Mouse (Mus musculus): Measurements from ENCODE around the gene Mss51. TPM values are rescaled to one million over a fixed set of nuclear protein-coding genes. Genes with fewer than 3 reads are reported as not detected.

Mss51 gene
- 0.28 TPM for polyA plus RNA-seq (2012; fragmentation: generic; extraction: Trizol)
- long read RNA-seq, experiment 1, partial matches to known transcripts, result 0 of 2 reads
- long read RNA-seq, experiment 1, other reads (novel, unspliced or antisense), result 0 of 2 reads
- long read RNA-seq, experiment 2, result 0 reads

GRCm38 (mm10) chr14:20496603-20497002 lies at the start of gene Mss51:
Gene Mss51 (minus strand): TSS chr14:20496901.
- Histone ChIP-seq H3K27me3 (ENCODE audit: control insufficient read depth, insufficient read depth, insufficient read length) (no peaks in the 10 kb centered on the region), H3K4me3 (ENCODE audit: insufficient read depth, poor library complexity, severe bottlenecking) (no peak within 1 kb of the TSS), H3K79me2 (ENCODE audit: control insufficient read depth, insufficient read depth) (no peaks in the 10 kb centered on the region), H3K36me3 (ENCODE audit: control insufficient read depth, insufficient read depth) (peaks cover 64% of the 10 kb centered on the region), H3K79me3 (ENCODE audit: low read depth) (no peaks in the 10 kb centered on the region), H3ac (ENCODE audit: control insufficient read depth, insufficient read length, low read depth) (no peak within 1 kb of the TSS)
- no peak for TF ChIP-seq CTCF (IDR thresholded peaks at IDR 0.05; ENCODE audit: control insufficient read depth, insufficient read depth, insufficient read length)
- TF ChIP-seq MYOD1 (IDR thresholded peaks at IDR 0.05; ENCODE audit: control insufficient read depth, insufficient read length, low read depth), result no peak
- no peak for TF ChIP-seq USF1 (IDR thresholded peaks at IDR 0.05; ENCODE audit: low read depth)
- no peak for TF ChIP-seq MAX (IDR thresholded peaks at IDR 0.05)
- TF ChIP-seq FOSL1 (IDR thresholded peaks at IDR 0.05; ENCODE audit: insufficient read depth, low read length, poor library complexity, severe bottlenecking), result no peak
- no peak for TF ChIP-seq CEBPB (IDR thresholded peaks at IDR 0.05; ENCODE audit: low read depth)

- TF ChIP-seq CTCF (IDR thresholded peaks at IDR 0.05; ENCODE audit: control insufficient read depth, insufficient read depth, insufficient read length) (no peak), CEBPB (IDR thresholded peaks at IDR 0.05; ENCODE audit: low read depth) (no peak), USF1 (IDR thresholded peaks at IDR 0.05; ENCODE audit: low read depth) (no peak), FOSL1 (IDR thresholded peaks at IDR 0.05; ENCODE audit: insufficient read depth, low read length, poor library complexity, severe bottlenecking) (no peak), MYOD1 (IDR thresholded peaks at IDR 0.05; ENCODE audit: control insufficient read depth, insufficient read length, low read depth) (no peak), MYOG (IDR thresholded peaks at IDR 0.05; ENCODE audit: control insufficient read depth, extremely low read depth, insufficient read length) (no peak), MAX (IDR thresholded peaks at IDR 0.05) (no peak)
- Histone ChIP-seq H3K4me3 (ENCODE audit: insufficient read depth, poor library complexity, severe bottlenecking) (peak within 1 kb of the TSS; percentile 72), H3K79me3 (ENCODE audit: low read depth) (peaks cover 38% of the 10 kb centered on the region), H3K27me3 (ENCODE audit: control insufficient read depth, insufficient read depth, insufficient read length) (no peaks in the 10 kb centered on the region), H3ac (ENCODE audit: control insufficient read depth, insufficient read length, low read depth) (peak within 1 kb of the TSS; percentile 70), H3K36me3 (ENCODE audit: control insufficient read depth, insufficient read depth) (no peaks in the 10 kb centered on the region), H3K79me2 (ENCODE audit: control insufficient read depth, insufficient read depth) (peaks cover 45% of the 10 kb centered on the region)
Measured at GRCm38 (mm10) chr14:20546415-20546814, 49.7 kb upstream of the Mss51 start, which contains the start of gene Ppp3cb. Gene Ppp3cb (minus strand): TSS chr14:20546573.

DNA sequence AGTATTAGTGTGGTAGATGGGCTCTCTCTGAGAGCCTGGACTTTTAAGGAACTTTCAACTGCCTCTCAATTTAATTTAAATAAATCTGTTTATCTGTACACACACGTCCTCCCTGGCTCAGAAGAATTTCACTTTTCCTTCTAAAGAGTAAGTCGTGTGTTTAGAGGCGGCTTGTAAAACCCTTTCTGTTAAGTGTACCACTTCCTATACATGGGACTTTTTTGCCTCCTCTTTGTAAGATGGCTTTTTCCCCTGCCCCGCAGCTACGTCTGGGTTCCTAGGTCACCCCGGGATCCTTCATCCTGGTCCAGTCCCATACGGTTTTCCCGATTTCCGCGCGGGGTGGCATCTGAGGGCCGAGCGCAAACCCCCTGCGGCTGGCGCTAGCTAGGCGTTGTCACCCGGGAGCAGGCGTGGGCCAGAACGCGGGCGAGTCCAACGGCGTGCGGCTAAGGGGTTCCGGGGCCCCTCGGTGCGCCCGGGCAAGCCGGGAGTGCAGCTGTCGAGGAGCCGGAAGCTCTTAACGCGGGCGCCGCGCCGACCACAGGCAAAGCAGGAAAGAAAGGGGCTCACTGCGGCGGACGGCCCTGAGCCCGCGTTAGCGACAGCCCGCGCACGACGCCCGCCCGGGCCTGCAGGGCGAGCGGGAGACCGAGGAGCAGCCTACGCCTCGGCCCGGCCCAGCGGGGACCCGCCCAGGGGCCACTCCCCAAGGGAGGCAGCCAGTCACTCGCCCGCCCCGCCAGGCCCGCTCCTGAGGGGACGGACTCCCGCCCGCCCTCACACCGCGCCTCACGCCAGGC lies 49.0 kb upstream of the Mss51 start:
- Histone ChIP-seq H3ac (ENCODE audit: control insufficient read depth, insufficient read length, low read depth) (peak overlapping the region; percentile 70), H3K79me3 (ENCODE audit: low read depth) (peaks cover 45% of the 10 kb centered on the region), H3K36me3 (ENCODE audit: control insufficient read depth, insufficient read depth) (no peaks in the 10 kb centered on the region)

GRCm38 (mm10) chr14:20544467-20545411 lies 48.0 kb upstream of the Mss51 start:
- H3K27me3 ChIP-seq (ENCODE audit: control insufficient read depth, insufficient read depth, insufficient read length), result no peaks in the 10 kb centered on the region
- peak overlapping the region; percentile 10 for H3ac ChIP-seq (ENCODE audit: control insufficient read depth, insufficient read length, low read depth)
- peak overlapping the region; percentile 72 for H3K4me3 ChIP-seq (ENCODE audit: insufficient read depth, poor library complexity, severe bottlenecking)
- H3K79me3 ChIP-seq (ENCODE audit: low read depth), result peaks cover 53% of the 10 kb centered on the region
- H3K36me3 ChIP-seq (ENCODE audit: control insufficient read depth, insufficient read depth), result no peaks in the 10 kb centered on the region
- H3K79me2 ChIP-seq (ENCODE audit: control insufficient read depth, insufficient read depth), result peaks cover 62% of the 10 kb centered on the region
- no peak for TF ChIP-seq CTCF (IDR thresholded peaks at IDR 0.05; ENCODE audit: control insufficient read depth, insufficient read depth, insufficient read length)
- no peak for TF ChIP-seq FOSL1 (IDR thresholded peaks at IDR 0.05; ENCODE audit: insufficient read depth, low read length, poor library complexity, severe bottlenecking)
- no peak for TF ChIP-seq CEBPB (IDR thresholded peaks at IDR 0.05; ENCODE audit: low read depth)
- no peak for TF ChIP-seq MAX (IDR thresholded peaks at IDR 0.05)
- no peak for TF ChIP-seq MYOD1 (IDR thresholded peaks at IDR 0.05; ENCODE audit: control insufficient read depth, insufficient read length, low read depth)
- TF ChIP-seq MYOG (IDR thresholded peaks at IDR 0.05; ENCODE audit: control insufficient read depth, extremely low read depth, insufficient read length), result no peak
- no peak for TF ChIP-seq USF1 (IDR thresholded peaks at IDR 0.05; ENCODE audit: low read depth)

More for the DNA sequence above, 49.0 kb upstream of the Mss51 start:
- peak overlapping the region; percentile 72 for H3K4me3 ChIP-seq (ENCODE audit: insufficient read depth, poor library complexity, severe bottlenecking)
- no peak for TF ChIP-seq CTCF (IDR thresholded peaks at IDR 0.05; ENCODE audit: control insufficient read depth, insufficient read depth, insufficient read length)
- TF ChIP-seq MYOD1 (IDR thresholded peaks at IDR 0.05; ENCODE audit: control insufficient read depth, insufficient read length, low read depth), result no peak
- no peak for TF ChIP-seq USF1 (IDR thresholded peaks at IDR 0.05; ENCODE audit: low read depth)
- no peak for TF ChIP-seq MYOG (IDR thresholded peaks at IDR 0.05; ENCODE audit: control insufficient read depth, extremely low read depth, insufficient read length)
- peak; percentile 10 for TF ChIP-seq MAX (IDR thresholded peaks at IDR 0.05)
- no peaks in the 10 kb centered on the region for H3K27me3 ChIP-seq (ENCODE audit: control insufficient read depth, insufficient read depth, insufficient read length)
- peaks cover 52% of the 10 kb centered on the region for H3K79me2 ChIP-seq (ENCODE audit: control insufficient read depth, insufficient read depth)

GRCm38 (mm10) chr14:20529643-20530042 lies 32.9 kb upstream of the Mss51 start:
- peaks cover 15% of the 10 kb centered on the region for H3K79me3 ChIP-seq (ENCODE audit: low read depth)

More at GRCm38 (mm10) chr14:20529643-20530042, 32.9 kb upstream of the Mss51 start:
- H3K36me3 ChIP-seq (ENCODE audit: control insufficient read depth, insufficient read depth), result peaks cover 45% of the 10 kb centered on the region
- H3ac ChIP-seq (ENCODE audit: control insufficient read depth, insufficient read length, low read depth), result no peak overlapping the region
- no peaks in the 10 kb centered on the region for H3K27me3 ChIP-seq (ENCODE audit: control insufficient read depth, insufficient read depth, insufficient read length)
- H3K4me3 ChIP-seq (ENCODE audit: insufficient read depth, poor library complexity, severe bottlenecking), result no peak overlapping the region
- H3K79me2 ChIP-seq (ENCODE audit: control insufficient read depth, insufficient read depth), result peaks cover 25% of the 10 kb centered on the region
- TF ChIP-seq MYOG (IDR thresholded peaks at IDR 0.05; ENCODE audit: control insufficient read depth, extremely low read depth, insufficient read length) (no peak), MYOD1 (IDR thresholded peaks at IDR 0.05; ENCODE audit: control insufficient read depth, insufficient read length, low read depth) (no peak), CTCF (IDR thresholded peaks at IDR 0.05; ENCODE audit: control insufficient read depth, insufficient read depth, insufficient read length) (no peak), USF1 (IDR thresholded peaks at IDR 0.05; ENCODE audit: low read depth) (no peak), CEBPB (IDR thresholded peaks at IDR 0.05; ENCODE audit: low read depth) (no peak), FOSL1 (IDR thresholded peaks at IDR 0.05; ENCODE audit: insufficient read depth, low read length, poor library complexity, severe bottlenecking) (no peak), MAX (IDR thresholded peaks at IDR 0.05) (no peak)

All from C2C12 (cell line).